Mouse (Mus musculus): ENCODE data around the gene Rusc1.
"Not testable (repeated sequence)": the region's sequence is repeated elsewhere in the genome, so short reads cannot be mapped to it uniquely, and the experiment has no call there.

The Rusc1 gene

DNA sequence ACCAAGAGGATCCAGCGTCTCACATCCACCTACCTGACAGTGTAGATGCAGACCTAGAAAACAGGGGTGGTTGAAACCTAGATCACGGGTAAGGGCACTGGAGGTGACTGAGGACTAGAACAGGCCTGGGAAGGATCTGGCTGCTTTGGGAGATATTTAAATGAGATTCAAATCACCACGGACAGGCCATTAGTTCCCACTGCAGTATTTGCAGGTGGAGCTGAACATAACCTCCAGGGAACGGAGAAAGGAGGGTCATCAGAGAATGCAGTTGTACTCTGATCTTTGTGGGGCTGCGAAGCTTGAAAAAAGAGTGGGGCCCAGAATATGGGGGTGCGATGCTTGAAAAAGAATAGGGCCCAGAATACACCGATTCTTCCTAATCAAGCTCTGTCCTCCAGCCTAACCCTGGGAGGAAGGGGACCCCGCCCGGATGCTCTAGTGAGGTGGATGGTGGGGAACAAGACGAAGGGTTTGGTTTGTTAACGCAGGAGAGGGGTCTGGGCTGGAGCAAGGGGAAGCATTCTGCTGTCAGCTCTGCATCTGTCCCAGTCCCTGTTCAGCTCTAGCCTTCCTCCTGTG lies 511 bp downstream of the Rusc1 start:
- DNase-seq (ENCODE audit: low spot score in 2 of 2): no peak

DNA sequence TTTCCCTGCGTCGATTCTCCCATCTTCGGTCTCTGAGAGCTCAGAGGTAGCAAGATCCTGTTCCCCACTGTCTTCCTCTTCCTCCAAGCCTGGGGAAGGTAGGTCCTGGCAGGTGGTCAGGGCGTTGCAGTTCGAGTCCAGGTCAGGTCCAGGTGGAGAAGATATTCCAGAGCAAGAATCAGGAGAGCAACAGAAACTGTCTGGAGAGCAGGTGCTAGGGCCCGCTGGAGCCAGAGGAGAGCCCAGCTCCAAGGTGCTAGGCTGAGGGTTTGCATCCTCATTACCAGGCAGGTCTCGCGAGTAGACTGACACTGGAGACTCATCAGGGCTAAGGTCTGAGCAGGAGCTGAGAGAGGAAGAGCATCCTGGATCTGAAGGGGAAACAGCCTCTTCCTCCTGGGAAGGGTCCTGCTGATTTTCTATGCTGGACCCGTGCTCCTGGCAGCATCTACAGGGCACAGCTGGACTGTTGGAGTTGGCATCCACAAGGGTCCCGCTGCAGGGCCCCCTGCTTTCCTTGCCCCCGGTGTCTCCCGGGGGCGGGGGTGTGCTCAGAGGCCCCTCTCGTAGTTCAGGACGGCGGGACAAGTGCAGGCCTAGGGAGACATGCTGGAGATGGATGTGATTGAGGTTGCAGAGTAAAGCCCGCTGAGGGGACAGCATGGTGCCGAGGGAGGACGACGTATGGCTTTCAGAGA lies 1.2 kb downstream of the Rusc1 start:
- DNase-seq (ENCODE audit: low spot score in 2 of 2): no peak

GRCm38 (mm10) chr3:89090694-89091655 lies 2.1 kb downstream of the Rusc1 start:
- peak; percentile 82 for DNase-seq (ENCODE audit: low spot score in 2 of 2)

DNA sequence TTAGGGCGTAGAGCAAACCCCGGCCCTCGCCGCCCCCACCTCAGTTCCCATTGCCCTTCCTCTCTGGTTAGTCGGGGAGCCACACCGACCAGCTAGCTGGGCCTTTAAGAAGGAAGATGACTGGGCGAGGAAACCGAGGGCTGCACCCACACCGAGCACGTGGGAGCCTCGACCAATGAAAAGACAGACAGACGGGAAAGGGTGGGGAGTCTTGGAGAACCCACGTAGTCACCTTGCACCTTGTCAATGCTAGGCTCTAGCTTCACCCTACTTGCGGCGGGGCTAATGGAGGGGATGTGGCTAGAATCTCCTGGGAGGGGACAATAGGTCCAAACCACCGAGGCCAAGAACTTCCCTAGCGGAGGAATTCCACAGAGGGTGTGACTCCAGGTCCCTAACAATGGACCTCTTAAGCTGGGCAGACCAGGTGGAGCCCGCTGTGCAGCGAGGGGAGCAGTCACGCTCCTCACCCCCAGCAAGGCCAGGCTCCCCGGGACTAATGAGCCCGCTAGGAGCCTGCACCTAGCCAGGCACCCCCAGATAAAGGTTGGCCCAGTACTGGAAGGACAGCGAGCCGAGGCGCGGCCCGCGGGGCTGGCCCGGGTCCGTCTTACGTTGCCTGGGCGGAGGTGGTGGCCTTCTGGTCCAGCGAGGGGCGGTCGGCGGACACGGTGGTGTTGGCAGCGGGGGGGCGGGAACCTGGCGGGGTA lies 3.1 kb downstream of the Rusc1 start:
- peak; percentile 79 to 88 for DNase-seq (ENCODE audit: low spot score in 2 of 2)

GRCm38 (mm10) chr3:89088974-89089373 lies 4.1 kb downstream of the Rusc1 start:
- no peak for DNase-seq (ENCODE audit: low spot score in 2 of 2)

DNA sequence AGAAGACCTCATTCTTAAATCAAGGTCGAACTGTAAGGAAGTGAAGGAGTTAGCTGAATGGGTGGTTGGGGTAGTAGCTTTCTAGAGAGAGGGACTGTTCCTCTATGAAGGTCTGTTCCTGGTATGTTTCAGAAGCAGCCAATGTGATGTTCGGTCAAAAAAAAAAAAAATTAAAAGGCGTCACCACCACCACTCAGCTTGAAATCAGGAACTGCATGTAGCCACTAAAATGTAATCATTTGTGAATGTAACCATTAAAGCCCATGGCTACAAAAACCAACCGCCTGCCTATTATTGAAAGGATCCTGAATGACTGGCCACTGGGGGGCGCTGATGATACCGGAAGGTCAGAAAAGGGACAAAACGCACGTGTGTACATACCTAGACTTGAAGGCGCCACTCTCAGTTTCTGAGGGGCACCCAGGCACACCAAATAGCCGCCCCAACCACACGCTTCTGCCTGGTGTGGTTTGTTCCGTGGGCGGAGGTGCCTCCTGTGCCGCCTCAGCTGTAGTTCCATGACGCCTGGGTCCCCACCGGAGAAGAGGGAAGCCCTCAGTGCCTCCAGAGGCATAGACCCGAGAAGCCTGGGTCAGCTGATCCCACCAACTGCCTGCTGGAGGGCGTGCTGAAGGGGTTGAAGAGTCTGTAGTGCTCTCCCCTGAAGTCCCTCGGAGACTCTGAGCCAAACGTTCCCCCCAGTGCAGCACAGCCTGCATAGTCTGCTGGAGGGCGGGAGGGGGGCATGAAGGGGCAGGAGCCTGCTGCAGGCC lies 5.6 kb downstream of the Rusc1 start:
- peak; percentile 81 for DNase-seq (ENCODE audit: low spot score in 2 of 2)

DNA sequence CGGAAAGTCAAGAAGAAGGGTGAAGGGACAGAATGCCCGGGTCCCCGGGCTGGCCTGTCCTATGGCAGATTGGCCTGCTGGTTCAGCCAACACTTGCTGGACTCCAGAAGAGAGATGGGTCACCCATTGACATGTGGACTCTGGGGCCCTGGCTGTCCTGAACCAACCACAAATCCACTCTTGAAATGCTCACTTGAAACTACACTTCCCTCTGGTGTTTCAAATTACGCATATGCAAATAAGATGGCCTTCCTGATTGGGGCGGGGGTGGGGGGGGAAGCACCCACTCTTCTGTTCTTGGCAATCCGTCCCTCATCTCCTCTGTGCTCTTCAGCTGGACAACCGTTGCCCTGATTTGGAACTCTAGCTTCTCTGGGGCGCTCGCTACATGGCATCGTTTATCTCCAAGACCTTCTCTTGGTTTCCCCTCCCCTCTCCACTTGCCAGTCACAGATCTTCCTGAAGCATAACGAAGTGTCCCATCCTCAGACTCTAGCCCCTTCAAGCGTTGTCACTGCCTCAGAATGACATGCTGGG lies 8.4 kb downstream of the Rusc1 start:
- no peak for DNase-seq (ENCODE audit: low spot score in 2 of 2)

DNA sequence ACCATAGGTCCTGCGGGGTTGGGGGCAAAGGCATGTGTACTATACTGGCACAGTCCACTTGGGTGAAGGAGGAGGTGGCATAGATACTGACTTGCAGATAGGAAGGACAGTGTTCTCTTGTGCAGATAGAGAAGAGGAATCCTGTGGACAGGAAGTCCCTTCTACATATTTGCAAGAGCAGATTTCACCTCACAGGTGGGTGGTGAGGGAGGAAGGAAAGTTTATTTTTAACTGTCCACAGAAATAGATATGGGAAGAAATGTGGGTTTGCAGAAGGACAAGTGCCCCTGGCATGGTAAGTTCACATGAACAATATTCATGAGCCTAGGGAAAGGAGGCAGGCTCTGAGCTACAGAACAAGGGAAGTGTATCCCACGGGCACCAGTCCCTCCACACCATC lies 9.0 kb downstream of the Rusc1 start:
- no peak for DNase-seq (ENCODE audit: low spot score in 2 of 2)

DNA sequence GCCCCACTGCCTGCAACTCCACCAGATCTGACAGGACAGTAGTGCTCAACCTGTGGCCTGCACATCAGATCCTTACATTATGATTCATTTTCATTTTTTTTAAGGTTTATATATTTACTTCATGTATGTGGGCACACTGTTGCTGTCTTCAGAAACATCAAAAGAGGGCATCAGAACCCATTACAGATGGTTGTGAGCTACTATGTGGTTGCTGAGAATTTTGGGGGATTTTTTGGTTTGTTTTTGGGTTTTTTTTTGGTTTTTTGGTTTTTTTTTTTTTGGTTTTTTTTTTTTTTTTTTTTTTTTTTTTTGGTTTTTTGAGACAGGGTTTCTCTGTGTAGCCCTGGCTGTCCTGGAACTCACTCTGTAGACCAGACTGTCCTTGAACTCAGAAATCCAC lies 10.8 kb downstream of the Rusc1 start:
- DNase-seq (ENCODE audit: low spot score in 2 of 2): not testable (repeated sequence)

DNA sequence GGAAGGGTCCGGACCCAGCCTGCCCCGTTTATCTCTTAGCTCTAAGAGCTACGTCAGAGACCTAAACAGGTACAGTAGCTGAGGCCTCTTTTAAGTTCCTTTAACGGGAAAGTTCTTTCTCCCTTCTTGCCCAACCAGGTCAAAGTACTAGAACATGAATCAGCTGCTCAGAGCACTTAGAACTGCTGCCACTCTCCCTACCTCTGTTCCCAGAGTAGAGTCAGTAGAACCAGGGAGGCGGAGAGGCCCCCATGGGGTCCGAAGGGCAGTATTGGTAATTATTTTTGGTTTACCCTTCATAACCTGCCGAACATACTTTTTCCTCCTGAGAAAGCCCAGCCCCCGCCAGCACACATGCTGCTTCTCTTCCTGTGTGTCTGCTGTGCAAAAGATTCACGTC lies 15.7 kb downstream of the Rusc1 start:
- no peak for DNase-seq (ENCODE audit: low spot score in 2 of 2)

GRCm38 (mm10) chr3:89067265-89067664 lies 25.8 kb downstream of the Rusc1 start:
- DNase-seq (ENCODE audit: low spot score in 2 of 2): no peak

DNA sequence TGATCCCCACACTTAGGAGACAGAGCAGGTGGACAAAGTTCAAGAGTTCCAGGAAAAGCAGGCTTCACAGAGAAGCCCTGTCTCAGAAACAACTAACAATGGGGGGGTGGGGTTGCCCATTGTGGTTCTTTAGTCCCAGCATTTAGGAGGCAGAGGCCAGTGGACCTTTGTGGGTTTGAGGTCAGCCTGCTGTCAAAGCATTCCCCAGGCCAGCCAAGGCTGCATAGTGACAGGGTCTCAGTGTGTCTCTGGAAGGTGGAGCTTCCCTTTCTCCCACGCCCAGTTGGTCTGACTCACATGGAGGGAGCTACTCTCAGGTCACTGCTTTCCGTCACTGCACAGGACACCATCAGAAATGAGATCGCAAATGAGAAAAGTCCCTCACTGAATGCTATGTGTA lies 31.4 kb downstream of the Rusc1 start:
- no peak for DNase-seq (ENCODE audit: low spot score in 2 of 2)

GRCm38 (mm10) chr3:89058783-89059182 lies 34.3 kb downstream of the Rusc1 start:
- peak in 1 of 2 experiments; percentile 6 for DNase-seq (ENCODE audit: low spot score in 2 of 2)

DNA sequence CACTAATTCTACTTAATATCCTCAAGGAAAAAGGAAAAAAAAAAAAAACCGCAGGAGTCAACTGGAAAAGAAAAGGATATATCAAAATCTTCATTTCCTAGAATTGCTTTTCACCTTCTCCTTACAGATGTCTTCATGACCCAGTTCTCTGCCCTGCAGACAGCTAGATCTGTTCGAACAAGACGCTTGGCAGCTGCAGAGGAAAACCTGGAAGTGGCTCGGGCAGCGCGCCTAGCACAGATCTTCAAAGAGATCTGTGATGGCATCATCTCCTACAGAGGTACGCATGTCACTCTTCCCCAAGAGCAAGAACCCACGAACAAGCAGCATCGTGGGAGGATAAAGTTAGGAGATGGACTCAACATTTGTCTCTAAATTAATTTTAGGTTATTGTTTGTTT lies 34.8 kb downstream of the Rusc1 start:
- DNase-seq (ENCODE audit: low spot score in 2 of 2): no peak

GRCm38 (mm10) chr3:89043359-89043758 lies 49.8 kb downstream of the Rusc1 start:
- no peak for DNase-seq (ENCODE audit: low spot score in 2 of 2)

All from urinary bladder, postnatal 36 days (tissue).